Mouse (Mus musculus): ENCODE measurements around the gene Ppp2r5d. TPM values are rescaled to one million over a fixed set of nuclear protein-coding genes. Genes with fewer than 3 reads are reported as not detected.
A peak's percentile ranks its signal among the peaks of the same experiment; 100 is the strongest.

Ppp2r5d gene
- total RNA-seq, 1 experiment from 2014 or later, result 32.7 TPM

DNA sequence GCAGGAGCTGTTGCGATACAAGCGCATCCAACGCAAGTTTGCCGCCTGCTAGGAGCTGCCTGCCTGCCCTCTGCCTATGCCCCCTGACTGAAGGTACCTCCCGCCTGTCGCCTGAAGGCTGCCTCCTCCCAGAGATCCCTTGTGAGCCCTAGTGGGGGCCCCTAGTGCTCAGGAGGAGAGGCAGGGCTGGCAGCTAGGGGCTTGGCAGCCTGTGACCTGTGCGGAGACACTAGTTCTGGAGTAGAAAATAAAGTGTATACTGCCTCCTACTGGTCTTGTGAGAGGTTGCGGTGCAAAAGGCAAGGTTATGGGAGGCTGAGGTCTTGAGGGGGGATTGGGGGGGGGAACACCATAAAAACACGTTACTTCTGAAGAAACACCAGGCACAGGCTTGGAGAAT lies 20.4 kb upstream of the Ppp2r5d start:
- ATAC-seq (ENCODE audit: extremely low read depth, insufficient number of reproducible peaks, low FRiP score, poor library complexity, severe bottlenecking), result peak; percentile 35

GRCm38 (mm10) chr17:46724477-46725084 lies 19.7 kb upstream of the Ppp2r5d start:
- ATAC-seq (ENCODE audit: extremely low read depth, insufficient number of reproducible peaks, low FRiP score, poor library complexity, severe bottlenecking), result no peak

DNA sequence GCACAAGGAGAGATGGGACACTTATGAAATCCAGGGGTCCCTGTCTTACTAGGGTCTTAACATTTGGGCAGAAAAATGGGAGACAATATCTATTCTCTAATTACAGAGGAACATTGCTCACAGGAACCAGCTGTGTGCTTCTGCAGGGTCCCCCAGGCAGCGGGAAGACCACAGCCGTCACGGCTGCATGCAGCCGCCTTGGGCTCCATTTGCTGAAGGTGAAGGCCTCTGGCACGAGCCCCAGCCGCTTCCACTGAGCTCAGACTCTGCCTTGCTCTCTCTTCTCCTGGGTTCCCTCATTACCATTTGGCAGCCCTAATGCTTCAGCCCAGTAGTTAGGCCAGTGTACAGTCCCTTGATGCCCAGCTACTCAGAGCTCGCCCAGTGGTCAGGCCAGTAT lies 16.2 kb upstream of the Ppp2r5d start:
- no peak for ATAC-seq (ENCODE audit: extremely low read depth, insufficient number of reproducible peaks, low FRiP score, poor library complexity, severe bottlenecking)

GRCm38 (mm10) chr17:46714756-46715481 lies 10.0 kb upstream of the Ppp2r5d start:
- no peak for ATAC-seq (ENCODE audit: extremely low read depth, insufficient number of reproducible peaks, low FRiP score, poor library complexity, severe bottlenecking)

- no peak for ATAC-seq (ENCODE audit: extremely low read depth, insufficient number of reproducible peaks, low FRiP score, poor library complexity, severe bottlenecking)
Measured at GRCm38 (mm10) chr17:46713849-46714248, 8.9 kb upstream of the Ppp2r5d start.

DNA sequence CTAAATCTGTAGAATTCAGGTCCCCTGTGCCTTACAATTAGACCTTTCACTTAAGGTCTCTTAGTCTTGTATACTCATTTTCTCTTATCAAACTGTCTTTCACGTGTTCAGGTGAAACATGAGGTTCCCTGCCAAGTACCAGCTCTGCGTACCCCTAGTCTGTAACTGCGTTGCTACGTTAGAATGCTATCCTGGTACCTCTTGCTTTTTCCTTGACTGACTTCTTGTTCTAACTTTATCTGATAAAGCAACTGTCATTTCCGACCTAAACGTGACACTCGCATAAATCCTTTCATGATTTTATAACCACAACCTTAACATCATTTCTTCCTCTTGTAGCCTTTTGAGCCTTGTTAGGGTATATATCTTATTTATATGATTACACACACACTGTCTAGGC lies 7.5 kb upstream of the Ppp2r5d start:
- ATAC-seq (ENCODE audit: extremely low read depth, insufficient number of reproducible peaks, low FRiP score, poor library complexity, severe bottlenecking), result no peak

DNA sequence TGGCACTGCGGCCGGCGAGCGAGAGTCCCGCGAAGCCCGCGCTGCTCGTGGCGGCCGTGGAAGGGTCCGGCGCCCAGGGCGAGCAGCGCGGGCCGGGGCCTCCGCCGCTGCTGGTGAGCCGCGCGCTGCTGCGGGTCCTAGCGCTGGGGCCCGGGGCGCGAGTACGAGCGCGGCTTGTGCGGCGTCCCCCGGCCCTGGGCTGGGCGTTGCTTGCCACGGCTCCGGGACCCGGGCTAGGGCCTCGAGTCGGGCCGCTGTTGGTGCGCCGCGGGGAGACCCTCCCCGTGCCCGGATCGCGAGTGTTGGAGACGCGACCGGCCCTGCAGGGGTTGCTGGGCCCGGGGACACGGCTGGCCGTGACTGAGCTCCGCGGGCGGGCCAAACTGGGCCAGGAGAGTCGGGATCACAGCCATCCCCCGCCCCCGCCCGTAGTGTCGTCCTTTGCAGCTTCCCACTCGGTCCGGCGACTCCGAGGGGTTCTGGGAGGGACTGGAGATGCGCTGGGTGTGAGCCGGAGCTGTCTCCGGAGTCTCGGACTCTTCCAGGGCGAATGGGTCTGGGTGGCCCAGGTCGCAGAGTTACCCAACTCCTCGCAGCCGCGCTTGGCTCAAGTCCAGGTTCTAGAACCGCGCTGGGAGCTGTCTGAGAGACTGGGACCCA lies 6.8 kb upstream of the Ppp2r5d start:
- ATAC-seq (ENCODE audit: extremely low read depth, insufficient number of reproducible peaks, low FRiP score, poor library complexity, severe bottlenecking), result no peak

DNA sequence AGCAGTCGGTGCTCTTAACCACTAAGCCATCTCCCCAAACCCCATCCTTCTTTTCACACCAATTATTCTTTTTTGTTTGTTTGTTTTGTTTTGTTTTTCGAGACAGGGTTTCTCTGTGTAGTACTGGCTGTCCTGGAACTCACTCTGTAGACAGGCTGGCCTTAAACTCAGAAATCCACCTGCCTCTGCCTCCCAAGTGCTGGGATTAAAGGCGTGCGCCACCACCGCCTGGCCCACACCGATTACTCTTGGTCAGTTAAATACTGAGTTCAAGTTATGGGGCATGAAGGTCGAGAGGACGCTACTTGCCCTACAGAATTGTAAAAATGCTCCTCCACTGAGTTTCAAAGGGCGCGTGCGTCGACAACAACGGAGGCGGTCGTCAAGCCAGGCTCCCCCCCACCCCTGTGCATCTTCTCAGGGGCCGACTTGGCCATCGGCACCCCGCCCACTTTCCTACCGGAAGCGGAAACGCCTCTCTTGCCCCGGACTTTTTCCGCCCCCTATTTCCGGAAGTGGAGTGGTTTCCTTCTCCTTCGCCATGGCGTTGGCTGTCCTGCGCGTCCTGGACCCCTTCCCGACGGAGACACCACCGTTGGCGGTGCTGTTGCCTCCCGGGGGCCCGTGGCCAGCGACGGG lies 6.2 kb upstream of the Ppp2r5d start, which contains the start of gene Pex6:
TSS of gene Pex6 (plus strand) at position 505 of the 639 bp plus-strand sequence.
- peak; percentile 96 for ATAC-seq (ENCODE audit: extremely low read depth, insufficient number of reproducible peaks, low FRiP score, poor library complexity, severe bottlenecking)

- no peak for ATAC-seq (ENCODE audit: extremely low read depth, insufficient number of reproducible peaks, low FRiP score, poor library complexity, severe bottlenecking)
Measured at GRCm38 (mm10) chr17:46706375-46707089, 1.6 kb upstream of the Ppp2r5d start.

- ATAC-seq (ENCODE audit: extremely low read depth, insufficient number of reproducible peaks, low FRiP score, poor library complexity, severe bottlenecking), result no peak
Measured at GRCm38 (mm10) chr17:46703971-46704886, 682 bp downstream of the Ppp2r5d start.

DNA sequence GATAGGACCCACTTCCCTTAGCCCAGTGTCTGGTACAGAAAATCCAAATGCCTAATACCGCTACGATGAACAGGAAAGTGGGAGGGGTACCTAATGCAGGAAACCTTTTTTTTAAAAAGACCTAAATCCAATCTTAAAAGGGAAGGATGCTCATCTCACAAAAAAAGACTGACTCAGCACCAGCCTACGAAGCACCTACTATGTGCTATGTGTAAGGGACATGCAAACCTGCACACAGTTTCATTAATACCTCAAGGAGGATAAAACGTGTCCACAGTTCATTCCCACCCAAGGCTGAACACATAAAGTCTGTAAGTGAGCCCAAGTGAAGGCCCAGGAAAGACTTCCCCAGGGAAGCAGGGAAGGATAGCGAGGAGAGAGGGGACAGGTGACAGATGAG lies 2.4 kb downstream of the Ppp2r5d start:
- no peak for ATAC-seq (ENCODE audit: extremely low read depth, insufficient number of reproducible peaks, low FRiP score, poor library complexity, severe bottlenecking)

GRCm38 (mm10) chr17:46702100-46702499 lies 2.8 kb downstream of the Ppp2r5d start:
- no peak for ATAC-seq (ENCODE audit: extremely low read depth, insufficient number of reproducible peaks, low FRiP score, poor library complexity, severe bottlenecking)

GRCm38 (mm10) chr17:46701489-46701888 lies 3.4 kb downstream of the Ppp2r5d start:
- ATAC-seq (ENCODE audit: extremely low read depth, insufficient number of reproducible peaks, low FRiP score, poor library complexity, severe bottlenecking), result no peak

- no peak for ATAC-seq (ENCODE audit: extremely low read depth, insufficient number of reproducible peaks, low FRiP score, poor library complexity, severe bottlenecking)
Measured at GRCm38 (mm10) chr17:46699912-46700311, 5.0 kb downstream of the Ppp2r5d start.

GRCm38 (mm10) chr17:46699245-46699644 lies 5.7 kb downstream of the Ppp2r5d start:
- no peak for ATAC-seq (ENCODE audit: extremely low read depth, insufficient number of reproducible peaks, low FRiP score, poor library complexity, severe bottlenecking)

DNA sequence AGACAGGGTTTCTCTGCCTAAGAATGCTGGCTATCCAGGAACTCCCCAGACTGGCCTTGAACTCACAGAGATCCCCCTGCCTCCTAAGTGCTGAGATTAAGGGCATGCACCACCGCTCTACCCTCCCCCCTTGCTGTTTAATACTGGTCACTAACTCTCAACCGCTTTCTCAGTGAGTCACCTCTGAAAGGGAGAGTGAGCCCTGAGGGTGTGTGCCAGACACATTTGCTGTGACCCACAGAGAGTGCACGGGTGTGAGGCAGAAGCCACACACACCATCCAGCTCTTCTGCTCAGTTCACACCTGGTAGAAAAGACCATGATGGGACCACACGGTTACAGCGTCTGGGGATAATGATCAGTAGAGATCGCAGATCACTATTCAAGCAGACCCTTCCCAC lies 6.4 kb downstream of the Ppp2r5d start:
- no peak for ATAC-seq (ENCODE audit: extremely low read depth, insufficient number of reproducible peaks, low FRiP score, poor library complexity, severe bottlenecking)

DNA sequence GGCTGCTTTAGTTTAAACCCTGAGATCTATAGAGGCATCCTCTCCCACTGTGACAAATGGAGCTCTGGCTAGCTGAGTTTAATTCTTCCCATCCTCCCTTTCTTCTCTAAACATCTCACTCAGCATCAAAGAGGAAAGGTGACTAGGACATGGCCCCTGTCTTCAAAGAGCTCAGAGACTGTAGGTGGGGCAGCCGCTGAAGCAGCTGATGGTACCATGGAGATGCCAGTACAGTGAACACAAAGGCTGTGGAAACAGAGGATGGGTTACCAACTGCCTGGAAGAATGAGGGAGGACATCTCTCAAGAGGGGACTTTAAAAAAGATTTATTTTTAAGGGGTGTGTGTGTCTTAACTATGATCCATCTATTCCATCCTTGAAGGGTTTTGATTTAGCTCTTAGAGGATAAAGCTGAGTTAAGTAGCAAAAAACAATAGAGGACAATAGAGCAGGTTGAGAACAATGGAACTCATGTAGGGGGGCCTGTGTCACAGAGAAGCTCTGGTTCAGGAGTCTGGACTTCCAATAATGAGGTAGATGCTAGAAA lies 10.3 kb downstream of the Ppp2r5d start:
- ATAC-seq (ENCODE audit: extremely low read depth, insufficient number of reproducible peaks, low FRiP score, poor library complexity, severe bottlenecking), result no peak

DNA sequence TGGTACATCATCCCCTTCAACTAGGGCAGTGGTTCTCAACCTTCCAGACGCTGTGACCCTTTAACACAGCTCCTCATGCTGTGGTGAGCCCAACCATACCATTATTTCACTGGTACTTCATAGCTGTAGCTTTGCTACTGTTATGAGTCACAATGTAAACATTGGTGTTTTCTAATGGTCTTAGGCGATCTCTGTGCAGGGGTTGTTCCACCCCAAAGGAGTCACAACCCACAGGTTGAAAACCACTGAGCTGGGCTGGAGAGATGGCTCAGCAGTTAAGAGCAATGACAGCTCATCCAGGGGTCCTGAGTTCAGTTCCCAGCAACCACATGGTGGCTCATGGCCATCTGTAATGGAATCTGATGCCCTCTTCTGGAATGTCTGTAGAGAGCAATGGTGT lies 13.5 kb downstream of the Ppp2r5d start:
- ATAC-seq (ENCODE audit: extremely low read depth, insufficient number of reproducible peaks, low FRiP score, poor library complexity, severe bottlenecking), result no peak

Data from neutrophil, adult 5-6 weeks (primary cell).